Mouse (Mus musculus) hindbrain, postnatal 0 days (tissue): ENCODE measurements at regions not wholly inside any gene's neighbourhood (a gene's known extent, or its start where the extent isn't known, plus 50 kb on each side); places are given as distances from the start of the nearest gene placed in this dataset.

Experiments
- ATAC-seq: fragments of 200-750 bp; cut with Nextera tagmentation; 2 replicates; pipeline ENCODE4 v1.8.0; 2017; ENCODE audit warnings: mild to moderate bottlenecking, moderate TSS enrichment, moderate library complexity
- DNase-seq: peaks from one replicate; pipeline ENCODE4 v3.0.0-alpha.2; 2015; ENCODE audit warnings: low spot score
- H3K27ac ChIP-seq: fragments of 300-500 bp; sonication (generic); 2 replicates; pipeline ENCODE4 v1.5.1; 2014; ENCODE audit warnings: mild to moderate bottlenecking
- H3K27me3 ChIP-seq: fragments of 300-500 bp; sonication (generic); 2 replicates; pipeline ENCODE4 v1.6.1; 2014; ENCODE audit warnings: low read length, mixed read lengths; ENCODE audit not compliant: insufficient read depth
- H3K36me3 ChIP-seq: fragments of 300-500 bp; sonication (generic); 2 replicates; pipeline ENCODE4 v1.6.1; 2014; ENCODE audit warnings: low read length, mixed read lengths; ENCODE audit not compliant: insufficient read depth
- H3K4me1 ChIP-seq: fragments of 300-500 bp; sonication (generic); 2 replicates; pipeline ENCODE4 v1.6.1; 2014; ENCODE audit warnings: antibody characterized with exemption, low read length, mixed read lengths; ENCODE audit not compliant: insufficient read depth
- H3K4me2 ChIP-seq: fragments of 300-500 bp; sonication (generic); 2 replicates; pipeline ENCODE4 v1.6.1; 2014; ENCODE audit warnings: low read depth, mild to moderate bottlenecking, low read length, moderate library complexity, mixed read lengths
- H3K4me3 ChIP-seq: fragments of 300-500 bp; sonication (generic); 2 replicates; pipeline ENCODE4 v1.5.1; 2014; ENCODE audit warnings: low read length
- H3K9ac ChIP-seq: fragments of 300-500 bp; sonication (generic); replicated peaks from 2 replicates; pipeline ENCODE4 v1.6.1; 2014; ENCODE audit warnings: mild to moderate bottlenecking, low read length, moderate library complexity, mixed read lengths
- H3K9me3 ChIP-seq: fragments of 300-500 bp; sonication (generic); 2 replicates; pipeline ENCODE4 v1.6.1; 2016; ENCODE audit warnings: low read length, mixed read lengths
- CTCF ChIP-seq: IDR thresholded peaks from 2 replicates; pipeline ENCODE4 v1.5.1; 2016; ENCODE audit warnings: antibody characterized with exemption, control low read depth, low read depth
- WGBS: fragments of 180-500 bp; shearing (Covaris S2); extraction: QIAGEN DNeasy Blood & Tissue Kit; methylation state at CpG from one replicate; pipeline ENCODE4 v1.1.7; 2014; 5-methylcytosine and 5-hydroxymethylcytosine counted together

DNA sequence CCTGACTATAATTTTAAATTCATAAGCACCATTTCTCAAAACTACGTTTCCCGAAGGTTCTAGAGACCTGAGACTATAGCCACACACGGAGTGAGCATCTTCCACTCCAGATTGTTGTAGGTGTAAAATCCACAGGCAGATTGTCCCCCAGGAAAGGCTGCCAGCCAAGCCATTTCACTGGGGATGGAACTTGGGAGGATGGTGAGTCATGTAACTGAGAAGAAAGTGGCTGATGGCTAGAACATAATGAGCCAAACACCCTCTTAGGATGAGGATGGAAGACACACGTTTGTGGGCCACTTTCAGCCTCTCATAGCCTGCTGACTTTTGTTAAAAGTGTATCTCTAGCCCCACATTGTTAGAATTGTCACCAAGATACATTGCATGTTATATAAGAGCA is 564.1 kb downstream of the Btbd3 start:
- no peak for ATAC-seq
- Histone ChIP-seq H3K9me3 (no peaks in the 10 kb centered on the region), H3K4me2 (no peak overlapping the region), H3K9ac (no peak overlapping the region), H3K27me3 (no peaks in the 10 kb centered on the region), H3K27ac (no peak overlapping the region), H3K36me3 (no peaks in the 10 kb centered on the region), H3K4me1 (no peaks in the 10 kb centered on the region), H3K4me3 (no peak overlapping the region)
- no peak for TF ChIP-seq CTCF
- no peak for DNase-seq
- 84% methylated on average over 4 of the region's 4 CpGs for WGBS

DNA sequence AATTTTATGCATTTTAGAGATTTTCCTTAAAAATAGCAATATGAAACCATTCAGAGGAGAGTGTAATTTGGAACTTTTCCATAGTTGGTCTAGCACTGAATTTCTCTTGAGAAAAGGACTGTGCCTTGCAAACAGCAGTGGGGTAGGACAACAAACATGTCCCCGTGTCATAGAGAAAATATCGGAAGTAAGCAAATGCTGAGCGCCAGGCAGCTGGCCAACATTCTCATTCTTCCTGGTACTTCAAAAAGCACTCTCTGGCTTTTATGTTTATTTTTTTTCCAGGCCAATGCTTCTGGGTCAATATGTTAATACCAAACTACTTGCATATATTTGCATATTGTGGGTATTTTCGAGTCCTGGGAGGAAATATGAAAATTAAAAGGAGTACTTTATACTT is 568.5 kb downstream of the Btbd3 start:
- no peak overlapping the region for H3K4me3 ChIP-seq
- ATAC-seq (no peak), DNase-seq (peak; percentile 52)
- WGBS, result 50% methylated on average over 4 of the region's 4 CpGs
- no peaks in the 10 kb centered on the region for H3K9me3 ChIP-seq
- no peak overlapping the region for H3K27ac ChIP-seq
- no peak overlapping the region for H3K4me2 ChIP-seq
- H3K9ac ChIP-seq, result no peak overlapping the region
- no peaks in the 10 kb centered on the region for H3K27me3 ChIP-seq
- no peaks in the 10 kb centered on the region for H3K4me1 ChIP-seq
- TF ChIP-seq CTCF, result no peak
- H3K36me3 ChIP-seq, result no peaks in the 10 kb centered on the region

DNA sequence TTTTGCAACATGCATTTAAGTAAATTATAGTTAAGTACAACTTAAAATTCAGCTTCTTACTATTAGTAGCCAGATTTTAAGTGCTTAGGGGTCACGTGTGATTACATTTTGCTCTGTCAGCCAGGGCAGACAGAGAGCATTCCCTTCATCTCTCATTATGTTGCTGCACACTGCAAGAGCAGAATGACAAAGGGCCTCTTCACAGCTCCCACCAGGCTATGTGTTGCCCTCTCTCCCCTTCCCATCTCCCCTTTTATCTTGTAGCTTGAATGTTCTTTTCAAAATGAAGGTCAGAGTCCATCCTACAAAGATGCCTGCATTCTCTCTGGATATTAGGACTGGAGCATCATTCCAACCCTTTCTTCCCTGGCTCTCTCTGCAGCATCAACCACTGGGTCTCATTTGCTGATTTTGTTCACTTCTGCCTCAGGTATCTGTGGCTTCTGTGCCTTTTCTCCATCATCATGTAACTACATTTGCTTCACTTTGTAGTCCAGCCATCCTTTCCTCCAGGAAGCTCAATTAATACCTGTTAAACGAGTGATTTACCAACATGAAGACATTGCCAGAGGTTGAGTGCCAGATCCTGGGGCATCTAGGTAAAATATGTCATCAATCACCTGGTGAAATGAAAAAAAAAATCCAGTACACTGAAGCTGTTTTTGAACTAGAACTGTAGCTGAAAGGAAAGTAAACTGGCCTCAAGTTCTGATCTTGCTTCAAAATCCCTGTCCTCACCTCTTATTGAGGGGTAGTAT is 571.6 kb downstream of the Btbd3 start:
- 50% methylated on average over 2 of the region's 2 CpGs for WGBS
- ATAC-seq (no peak), DNase-seq (no peak)
- Histone ChIP-seq H3K4me1 (no peaks in the 10 kb centered on the region), H3K27ac (no peak overlapping the region), H3K36me3 (no peaks in the 10 kb centered on the region), H3K9me3 (no peaks in the 10 kb centered on the region), H3K9ac (no peak overlapping the region), H3K27me3 (no peaks in the 10 kb centered on the region), H3K4me3 (no peak overlapping the region), H3K4me2 (no peak overlapping the region)
- no peak for TF ChIP-seq CTCF

DNA sequence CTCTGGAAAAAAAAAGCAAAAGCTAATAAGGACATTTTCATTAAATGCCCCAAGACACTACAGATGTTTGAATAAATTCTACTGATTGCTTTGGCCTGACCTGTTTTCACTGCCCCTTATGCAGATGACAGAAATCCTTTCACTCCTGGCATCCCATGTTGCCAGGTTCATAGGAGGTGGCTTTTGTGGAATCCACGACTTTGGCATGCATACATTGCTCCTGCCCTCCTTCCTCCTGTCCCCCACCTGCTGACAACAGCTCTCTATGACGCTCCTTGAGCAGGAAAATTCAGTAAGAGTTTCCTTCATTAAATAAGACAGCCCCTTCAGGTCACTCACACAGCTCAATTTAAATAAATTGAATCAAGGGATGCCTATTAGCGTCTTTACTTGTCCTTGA is 582.5 kb downstream of the Btbd3 start:
- Histone ChIP-seq H3K27ac (no peak overlapping the region), H3K4me2 (no peak overlapping the region), H3K4me1 (no peaks in the 10 kb centered on the region), H3K27me3 (no peaks in the 10 kb centered on the region), H3K36me3 (no peaks in the 10 kb centered on the region), H3K9ac (no peak overlapping the region), H3K4me3 (no peak overlapping the region), H3K9me3 (no peaks in the 10 kb centered on the region)
- TF ChIP-seq CTCF, result no peak
- DNase-seq (no peak), ATAC-seq (no peak)
- WGBS, result 33% methylated on average over 3 of the region's 3 CpGs

DNA sequence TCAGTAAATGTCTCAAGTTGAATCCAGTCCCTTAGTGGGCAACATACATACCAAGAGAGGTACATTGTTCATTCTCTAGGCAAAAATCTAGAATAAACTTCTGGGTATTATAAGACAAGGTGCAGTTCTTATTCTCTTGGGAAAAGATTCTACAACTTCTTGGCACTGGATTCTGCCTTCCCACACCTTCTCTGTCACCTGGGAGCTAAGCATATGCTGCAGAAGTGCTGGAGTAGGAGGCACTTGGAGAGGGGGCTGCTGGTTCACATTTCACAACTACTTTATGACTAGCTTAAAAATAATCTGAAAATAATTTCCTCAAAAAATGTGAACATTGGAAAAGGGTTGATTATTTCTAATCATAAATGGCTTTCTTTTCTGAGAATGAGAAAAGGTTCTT is 602.8 kb downstream of the Btbd3 start:
- no peak for TF ChIP-seq CTCF
- Histone ChIP-seq H3K4me2 (no peak overlapping the region), H3K9me3 (no peaks in the 10 kb centered on the region), H3K27ac (no peak overlapping the region), H3K4me1 (no peaks in the 10 kb centered on the region), H3K27me3 (no peaks in the 10 kb centered on the region), H3K4me3 (no peak overlapping the region), H3K36me3 (no peaks in the 10 kb centered on the region), H3K9ac (no peak overlapping the region)
- ATAC-seq, result no peak
- no peak for DNase-seq

DNA sequence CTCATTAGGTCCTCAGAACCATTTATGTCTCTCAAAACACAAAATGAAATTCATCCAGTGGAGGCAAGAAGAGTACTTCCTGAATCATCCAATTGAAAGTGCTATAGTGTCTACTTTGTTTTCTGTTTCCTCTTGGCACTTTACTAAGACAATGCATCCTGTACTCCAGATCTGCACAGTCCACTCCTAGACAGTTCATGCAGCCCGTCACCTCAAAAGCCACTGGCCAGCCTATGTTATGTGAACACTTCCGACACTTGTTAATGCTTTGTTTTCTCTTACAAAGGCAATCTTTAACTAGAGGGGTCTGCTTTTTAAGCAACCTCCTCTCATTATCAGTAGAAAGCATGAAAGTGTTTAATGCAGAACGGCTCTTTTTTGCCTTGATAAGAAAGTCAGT is 597.1 kb upstream of the Sptlc3 start:
- no peak overlapping the region for H3K4me2 ChIP-seq
- H3K9ac ChIP-seq, result no peak overlapping the region
- no peaks in the 10 kb centered on the region for H3K27me3 ChIP-seq
- H3K4me3 ChIP-seq, result no peak overlapping the region
- H3K27ac ChIP-seq, result no peak overlapping the region
- H3K4me1 ChIP-seq, result no peaks in the 10 kb centered on the region
- no peaks in the 10 kb centered on the region for H3K36me3 ChIP-seq
- H3K9me3 ChIP-seq, result no peaks in the 10 kb centered on the region
- 49% methylated on average over 3 of the region's 3 CpGs for WGBS
- no peak for TF ChIP-seq CTCF
- ATAC-seq (no peak), DNase-seq (no peak)

DNA sequence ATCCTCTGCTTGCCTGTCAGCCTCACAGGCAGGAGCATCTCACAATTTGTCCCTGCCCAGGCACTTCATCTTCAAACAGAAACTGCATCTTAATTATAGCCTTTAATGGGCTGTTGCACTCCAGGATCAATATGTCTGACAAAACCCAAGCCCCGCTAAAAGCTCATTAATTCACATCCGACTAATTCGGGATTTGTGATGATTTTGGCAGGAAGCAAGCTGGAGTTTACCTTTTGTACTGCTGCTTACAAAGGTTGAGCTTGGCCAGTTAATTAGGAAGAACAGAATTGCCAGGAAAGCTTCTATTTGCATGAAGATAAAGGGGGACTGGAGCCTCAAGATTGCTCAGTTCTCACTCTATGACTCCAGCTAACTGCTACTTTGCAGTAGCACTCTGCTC is 596.6 kb upstream of the Sptlc3 start:
- ATAC-seq, result no peak
- H3K4me3 ChIP-seq, result no peak overlapping the region
- H3K4me2 ChIP-seq, result no peak overlapping the region
- no peak overlapping the region for H3K27ac ChIP-seq
- WGBS, result 13% methylated on average over 3 of the region's 3 CpGs
- no peak for TF ChIP-seq CTCF
- DNase-seq, result no peak
- H3K4me1 ChIP-seq, result no peaks in the 10 kb centered on the region
- no peaks in the 10 kb centered on the region for H3K27me3 ChIP-seq
- no peaks in the 10 kb centered on the region for H3K36me3 ChIP-seq
- H3K9me3 ChIP-seq, result no peaks in the 10 kb centered on the region
- no peak overlapping the region for H3K9ac ChIP-seq
